Mouse (Mus musculus) MEL (cell line): Measurements from ENCODE around the gene Slc12a1. TPM values are rescaled to one million over a fixed set of nuclear protein-coding genes. Genes with fewer than 3 reads are reported as not detected.

Experiments
- DNase-seq: peaks from one replicate; pipeline ENCODE4 v3.0.0; 2011; ENCODE audit warnings: low read depth, low spot score
- H3K27ac ChIP-seq: 2 replicates; pipeline ENCODE4 v1.5.1; 2012; ENCODE audit warnings: low read depth, mild to moderate bottlenecking, control low read depth, low read length, moderate library complexity; ENCODE audit not compliant: control insufficient read depth
- H3K27me3 ChIP-seq, 2 experiments: fragments of 150-350 bp in 1 of 2; sonication (generic) in 1 of 2; 2 replicates each; pipeline ENCODE4 v1.6.1; 2012; ENCODE audit warnings: low read length in 2 of 2, mild to moderate bottlenecking in 2 of 2, improper control_type of control experiment in 1 of 2, moderate library complexity in 1 of 2; ENCODE audit not compliant: insufficient read depth in 2 of 2, control insufficient read depth in 1 of 2
- H3K36me3 ChIP-seq, 2 experiments: 2 replicates each; pipeline ENCODE4 v1.6.1; 2012 to 2014; ENCODE audit warnings: low read length in 2 of 2, improper control_type of control experiment in 1 of 2, inconsistent platforms in 1 of 2, mild to moderate bottlenecking in 1 of 2; ENCODE audit not compliant: insufficient read depth in 2 of 2, control insufficient read depth in 1 of 2
- H3K4me1 ChIP-seq, 2 experiments: fragments of 150-350 bp in 1 of 2; sonication (generic) in 1 of 2; 2 replicates each; pipeline ENCODE4 v1.6.1; 2012; ENCODE audit warnings: low read length in 2 of 2, improper control_type of control experiment in 1 of 2, mild to moderate bottlenecking in 1 of 2; ENCODE audit not compliant: insufficient read depth in 2 of 2, control insufficient read depth in 1 of 2
- H3K4me3 ChIP-seq, 2 experiments: fragments of 150-350 bp in 1 of 2; sonication (generic) in 1 of 2; 2 replicates each; pipeline ENCODE4 v1.5.1; 2012; ENCODE audit warnings: low read depth in 2 of 2, low read length in 2 of 2, mild to moderate bottlenecking in 2 of 2, moderate library complexity in 2 of 2, control low read depth in 1 of 2, improper control_type of control experiment in 1 of 2; ENCODE audit not compliant: control insufficient read depth in 1 of 2, insufficient read depth in 1 of 2
- H3K79me2 ChIP-seq: 2 replicates; pipeline ENCODE4 v1.6.1; 2012; ENCODE audit warnings: mild to moderate bottlenecking, low read length, moderate library complexity; ENCODE audit not compliant: control insufficient read depth, poor library complexity, insufficient read depth
- H3K9ac ChIP-seq: 2 replicates; pipeline ENCODE4 v1.6.1; 2012; ENCODE audit warnings: low read depth, mild to moderate bottlenecking, control low read depth, low read length, moderate library complexity; ENCODE audit not compliant: control insufficient read depth, poor library complexity, severe bottlenecking
- H3K9me3 ChIP-seq: fragments of 150-350 bp; sonication (generic); replicated peaks from 2 replicates; pipeline ENCODE4 v1.6.1; 2012; ENCODE audit warnings: mild to moderate bottlenecking, low read length, improper control_type of control experiment, moderate library complexity; ENCODE audit not compliant: insufficient read depth
- BHLHE40 ChIP-seq: IDR thresholded peaks from 2 replicates; pipeline ENCODE4 v1.6.1; 2012; ENCODE audit warnings: low read depth, mild to moderate bottlenecking, inconsistent platforms, low read length, improper control_type of control experiment, borderline replicate concordance
- CTCF ChIP-seq, 3 experiments: IDR thresholded peaks in 2 of 3; conservative IDR thresholded peaks in 1 of 3; 2 replicates each; pipeline ENCODE4 v1.5.1; 2011 to 2012; ENCODE audit warnings: low read length in 3 of 3, low read depth in 2 of 3, mild to moderate bottlenecking in 2 of 3, improper control_type of control experiment in 1 of 3, inconsistent platforms in 1 of 3, mixed read lengths in 1 of 3, moderate library complexity in 1 of 3; ENCODE audit not compliant: control insufficient read depth in 1 of 3, insufficient read depth in 1 of 3, poor library complexity in 1 of 3, severe bottlenecking in 1 of 3
- E2F4 ChIP-seq: IDR thresholded peaks from 2 replicates; pipeline ENCODE4 v1.6.1; 2011; ENCODE audit warnings: low read depth, low read length, improper control_type of control experiment, borderline replicate concordance
- ETS1 ChIP-seq: IDR thresholded peaks from 2 replicates; pipeline ENCODE4 v1.6.1; 2012; ENCODE audit warnings: low read depth, mild to moderate bottlenecking, inconsistent platforms, low read length, improper control_type of control experiment, moderate library complexity
- GATA1 ChIP-seq: IDR thresholded peaks from 2 replicates; pipeline ENCODE4 v1.6.1; 2011; ENCODE audit warnings: low read depth, low read length, improper control_type of control experiment
- HCFC1 ChIP-seq: IDR thresholded peaks from 2 replicates; pipeline ENCODE4 v1.6.1; 2012; ENCODE audit warnings: low read depth, mild to moderate bottlenecking, inconsistent platforms, low read length, improper control_type of control experiment, moderate library complexity
- JUND ChIP-seq: IDR thresholded peaks from 2 replicates; pipeline ENCODE4 v1.6.1; 2011; ENCODE audit warnings: low read depth, mild to moderate bottlenecking, improper control_type of control experiment, low read length
- MAX ChIP-seq: IDR thresholded peaks from 2 replicates; pipeline ENCODE4 v1.6.1; 2011; ENCODE audit warnings: low read length, improper control_type of control experiment
- MAZ ChIP-seq: IDR thresholded peaks from 2 replicates; pipeline ENCODE4 v1.6.1; 2012; ENCODE audit warnings: low read depth, mild to moderate bottlenecking, inconsistent platforms, low read length, improper control_type of control experiment
- MEF2A ChIP-seq: IDR thresholded peaks from 2 replicates; pipeline ENCODE4 v1.6.1; 2014; ENCODE audit warnings: low read depth, mild to moderate bottlenecking, inconsistent platforms, low read length, improper control_type of control experiment; ENCODE audit not compliant: poor library complexity, insufficient replicate concordance, severe bottlenecking; ENCODE audit errors: extremely low read depth
- MYC ChIP-seq: IDR thresholded peaks from 2 replicates; pipeline ENCODE4 v1.6.1; 2011; ENCODE audit warnings: low read depth, mild to moderate bottlenecking, low read length, improper control_type of control experiment, moderate library complexity
- NRF1 ChIP-seq: IDR thresholded peaks from 2 replicates; pipeline ENCODE4 v1.6.1; 2014; ENCODE audit warnings: low read depth, mild to moderate bottlenecking, inconsistent platforms, low read length, improper control_type of control experiment, moderate library complexity; ENCODE audit not compliant: poor library complexity, insufficient read depth, severe bottlenecking
- POLR2AphosphoS2 ChIP-seq: IDR thresholded peaks from 2 replicates; pipeline ENCODE4 v1.6.1; 2011; ENCODE audit warnings: low read length, improper control_type of control experiment
- POLR2AphosphoS5 ChIP-seq: IDR thresholded peaks from 2 replicates; pipeline ENCODE4 v1.6.1; 2012; ENCODE audit warnings: low read depth, borderline replicate concordance, mild to moderate bottlenecking, inconsistent platforms, low read length, moderate library complexity, mixed read lengths
- RAD21 ChIP-seq: IDR thresholded peaks from 2 replicates; pipeline ENCODE4 v1.6.1; 2011; ENCODE audit warnings: mild to moderate bottlenecking, low read depth, low read length, improper control_type of control experiment
- SIN3A ChIP-seq: IDR thresholded peaks from 2 replicates; pipeline ENCODE4 v1.6.1; 2012; ENCODE audit warnings: low read length, improper control_type of control experiment, inconsistent platforms
- SMC3 ChIP-seq: IDR thresholded peaks from 2 replicates; pipeline ENCODE4 v1.6.1; 2011; ENCODE audit warnings: low read depth, low read length, improper control_type of control experiment
- TAL1 ChIP-seq: IDR thresholded peaks from 2 replicates; pipeline ENCODE4 v1.6.1; 2012; ENCODE audit warnings: mild to moderate bottlenecking, inconsistent platforms, low read length, moderate library complexity, mixed read lengths
- ZC3H11A ChIP-seq: IDR thresholded peaks from 2 replicates; pipeline ENCODE4 v1.6.1; 2012; ENCODE audit warnings: low read depth, mild to moderate bottlenecking, inconsistent platforms, low read length, improper control_type of control experiment
- ZMIZ1 ChIP-seq: IDR thresholded peaks from 2 replicates; pipeline ENCODE4 v1.6.1; 2012; ENCODE audit warnings: low read depth, mild to moderate bottlenecking, inconsistent platforms, low read length, improper control_type of control experiment, moderate library complexity
- polyA plus RNA-seq, 2 experiments: library from polyadenylated mRNA; stranded (reverse) in 1 of 2; unstranded in 1 of 2; fragments of >175 nt in 1 of 2; fragments of >200 nt in 1 of 2; gene quantifications; 2 replicates each; pipeline versions ENCODE4 v1.2.1 to v1.2.4; 2012; ENCODE audit warnings: low replicate concordance in 2 of 2, low read depth in 1 of 2; ENCODE audit not compliant: insufficient read length in 2 of 2, insufficient read depth in 1 of 2, missing spikeins in 1 of 2
- total RNA-seq: library from RNA; depleted of rRNA; stranded (reverse); fragments of 300-350 nt; gene quantifications from 2 replicates; pipeline ENCODE4 v1.2.3, GENCODE M21; 2012

The Slc12a1 gene
- total and polyA plus RNA-seq, 3 experiments: not detected

GRCm38 (mm10) chr2:125187904-125188303 is 35.6 kb downstream of the Slc12a1 start:
- Histone ChIP-seq H3K36me3 (no peaks in the 10 kb centered on the region), H3K27ac (no peak overlapping the region), H3K9ac (no peak overlapping the region), H3K4me3 (no peak overlapping the region), H3K4me1 (no peaks in the 10 kb centered on the region), H3K9me3 (no peaks in the 10 kb centered on the region), H3K79me2 (no peaks in the 10 kb centered on the region), H3K27me3 (no peaks in the 10 kb centered on the region; a peak in 1 of 4 replicates)
- TF ChIP-seq TAL1: no peak
- no peak for TF ChIP-seq HCFC1
- no peak for TF ChIP-seq BHLHE40
- no peak for TF ChIP-seq POLR2AphosphoS5
- no peak for TF ChIP-seq MAX
- no peak for TF ChIP-seq MAZ
- no peak for TF ChIP-seq POLR2AphosphoS2
- no peak for TF ChIP-seq JUND
- TF ChIP-seq GATA1: no peak
- TF ChIP-seq MYC: no peak
- no peak for TF ChIP-seq NRF1
- TF ChIP-seq SIN3A: no peak
- DNase-seq: no peak

- H3K79me2 ChIP-seq: no peaks in the 10 kb centered on the region
- no peaks in the 10 kb centered on the region for H3K36me3 ChIP-seq
- peak; percentile 71 for DNase-seq
- no peak overlapping the region for H3K4me3 ChIP-seq
- H3K9me3 ChIP-seq: no peaks in the 10 kb centered on the region
- H3K9ac ChIP-seq: no peak overlapping the region
- H3K27ac ChIP-seq: no peak overlapping the region
- H3K4me1 ChIP-seq: no peaks in the 10 kb centered on the region
- H3K27me3 ChIP-seq: no peaks in the 10 kb centered on the region; a peak in 1 of 4 replicates
- peak; percentile 98 for TF ChIP-seq RAD21
- no peak for TF ChIP-seq TAL1
- TF ChIP-seq ZC3H11A: peak; percentile 88
- TF ChIP-seq ETS1: no peak
- no peak for TF ChIP-seq HCFC1
- peak; percentile 96 for TF ChIP-seq SMC3
- no peak for TF ChIP-seq MEF2A
- TF ChIP-seq E2F4: no peak
- TF ChIP-seq ZMIZ1: no peak
- peak; percentile 80 to 96 (median 91) for TF ChIP-seq CTCF (IDR thresholded peaks at IDR 0.05 in 2 of 3, conservative IDR thresholded peaks at IDR 0.05 in 1 of 3; ENCODE audit: control insufficient read depth in 1 of 3, insufficient read depth in 1 of 3, low read depth in 2 of 3, low read length in 3 of 3, poor library complexity in 1 of 3, severe bottlenecking in 1 of 3)
Measured at GRCm38 (mm10) chr2:125189197-125189596, 36.9 kb downstream of the Slc12a1 start.
